Mouse (Mus musculus) brain, embryonic 14.5 days (tissue): ENCODE measurements around the gene Lef1.

Source experiments
- CTCF ChIP-seq: fragments of 200-500 bp; IDR thresholded peaks from 2 replicates; pipeline ENCODE4 v1.5.1; 2012; ENCODE audit warnings: inconsistent platforms, mild to moderate bottlenecking, moderate library complexity, borderline replicate concordance; ENCODE audit not compliant: insufficient read depth, insufficient read length; ENCODE audit errors: extremely low read depth
- POLR2A ChIP-seq: fragments of 200-500 bp; IDR thresholded peaks from 2 replicates; pipeline ENCODE4 v1.6.1; 2012; ENCODE audit warnings: mild to moderate bottlenecking, inconsistent platforms, borderline replicate concordance; ENCODE audit not compliant: poor library complexity, insufficient read depth, insufficient read length, severe bottlenecking; ENCODE audit errors: extremely low read depth

DNA sequence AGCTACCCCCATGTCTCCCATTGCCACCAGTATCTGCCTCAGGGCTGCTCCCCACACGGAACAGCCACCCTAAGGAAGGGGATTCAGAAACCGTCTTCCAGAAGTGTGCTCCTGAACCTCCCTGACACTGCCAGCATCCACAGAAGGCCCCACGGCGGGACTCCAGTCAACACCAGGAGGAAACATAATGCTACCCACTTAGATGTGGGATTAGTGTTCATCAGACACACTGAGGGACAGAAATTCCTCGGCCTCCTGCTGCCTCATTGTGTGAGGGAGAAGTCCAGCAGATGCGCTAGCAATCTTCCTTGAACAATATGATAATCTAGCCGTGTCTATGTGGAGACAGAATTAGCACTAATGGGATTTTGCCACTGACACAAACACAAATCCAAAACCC lies 40.1 kb upstream of the Lef1 start:
- TF ChIP-seq CTCF (no peak), POLR2A (no peak)
